Mouse (Mus musculus): Measurements from ENCODE around the gene Itpka.

- no peak for TF ChIP-seq CTCF (conservative IDR thresholded peaks at IDR 0.05; ENCODE audit: insufficient read depth, insufficient read length, low read depth, low read length)
- no peak for TF ChIP-seq POLR2A (IDR thresholded peaks at IDR 0.05; ENCODE audit: low read depth, low read length)
Measured at GRCm38 (mm10) chr2:119797279-119797783, 55.2 kb downstream of the Itpka start, which contains the start of gene Tyro3.
